Mouse (Mus musculus) liver, embryonic 15.5 days (tissue): ENCODE data around the gene Tmem82. TPM values are rescaled to one million over a fixed set of nuclear protein-coding genes. Genes with fewer than 3 reads are reported as not detected.

Experiments
- ATAC-seq: fragments of 200-750 bp; cut with Nextera tagmentation; 2 replicates; pipeline ENCODE4 v1.8.0; 2017; ENCODE audit warnings: moderate number of reproducible peaks, mild to moderate bottlenecking, moderate library complexity; ENCODE audit not compliant: insufficient read depth
- H3K27ac ChIP-seq: fragments of 300-500 bp; sonication (generic); replicated peaks from 2 replicates; pipeline ENCODE4 v1.5.1; 2015; ENCODE audit warnings: mild to moderate bottlenecking, inconsistent platforms
- H3K27me3 ChIP-seq: fragments of 300-500 bp; sonication (generic); 2 replicates; pipeline ENCODE4 v1.6.1; 2015; ENCODE audit warnings: mild to moderate bottlenecking, inconsistent platforms
- H3K36me3 ChIP-seq: fragments of 300-500 bp; sonication (generic); replicated peaks from 2 replicates; pipeline ENCODE4 v1.6.1; 2015; ENCODE audit warnings: moderate library complexity, mild to moderate bottlenecking, inconsistent platforms
- H3K4me1 ChIP-seq: fragments of 300-500 bp; sonication (generic); replicated peaks from 2 replicates; pipeline ENCODE4 v1.6.1; 2015; ENCODE audit warnings: inconsistent platforms
- H3K4me2 ChIP-seq: fragments of 300-500 bp; sonication (generic); 2 replicates; pipeline ENCODE4 v1.6.1; 2015; ENCODE audit warnings: moderate library complexity, mild to moderate bottlenecking, inconsistent platforms
- H3K4me3 ChIP-seq: fragments of 300-500 bp; sonication (generic); replicated peaks from 2 replicates; pipeline ENCODE4 v1.5.1; 2015; ENCODE audit warnings: mild to moderate bottlenecking, inconsistent platforms
- H3K9ac ChIP-seq: fragments of 300-500 bp; sonication (generic); 2 replicates; pipeline ENCODE4 v1.6.1; 2015; ENCODE audit warnings: moderate library complexity, mild to moderate bottlenecking, inconsistent platforms
- H3K9me3 ChIP-seq: fragments of 300-500 bp; sonication (generic); replicated peaks from 2 replicates; pipeline ENCODE4 v1.6.1; 2016; ENCODE audit warnings: inconsistent platforms
- WGBS: fragments of 180-500 bp; shearing (Covaris S2); methylation state at CpG from one replicate; pipeline ENCODE4 v1.1.7; 2015; ENCODE audit warnings: mixed read lengths; ENCODE audit not compliant: insufficient replicate concordance; 5-methylcytosine and 5-hydroxymethylcytosine counted together
- polyA plus RNA-seq: library from polyadenylated mRNA; unstranded; fragments of >200 nt; fragmentation: Nextera tagmentation; extraction: Ambion mirVana; gene quantifications from 2 replicates; pipeline ENCODE4 v1.2.1, GENCODE M21; 2015

Tmem82 gene
- polyA plus RNA-seq, 1 experiment from 2014 or later = 4.6 TPM

DNA sequence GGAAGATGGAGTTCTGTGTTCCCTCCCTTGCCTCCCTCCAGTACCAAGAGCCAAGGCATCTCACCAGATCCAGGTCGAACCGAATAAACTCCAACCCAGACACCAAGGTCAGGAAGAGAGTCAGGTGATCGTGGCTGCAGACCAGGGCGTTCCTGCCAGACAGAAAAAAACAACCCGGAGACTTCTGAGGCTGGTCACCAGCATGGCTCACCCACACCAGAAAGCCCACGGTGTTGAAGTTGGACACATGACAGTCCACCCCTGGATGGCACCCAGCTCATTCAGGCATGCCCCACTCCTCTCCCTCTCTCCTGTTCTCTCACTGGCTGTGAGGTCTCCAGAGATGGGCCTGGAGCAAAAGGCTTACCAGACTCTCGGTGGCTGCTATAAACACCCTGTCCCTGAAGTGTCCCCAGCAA lies 22.9 kb upstream of the Tmem82 start:
- Histone ChIP-seq H3K4me3 (no peak overlapping the region), H3K4me1 (peaks cover 6% of the 10 kb centered on the region; the same call in 1 of the 2 replicates), H3K36me3 (peaks cover 17% of the 10 kb centered on the region), H3K4me2 (no peak overlapping the region), H3K9ac (no peak overlapping the region), H3K27me3 (no peaks in the 10 kb centered on the region), H3K27ac (no peak overlapping the region), H3K9me3 (no peaks in the 10 kb centered on the region)
- no peak for ATAC-seq
- 81% methylated on average over 7 of the region's 7 CpGs for WGBS

DNA sequence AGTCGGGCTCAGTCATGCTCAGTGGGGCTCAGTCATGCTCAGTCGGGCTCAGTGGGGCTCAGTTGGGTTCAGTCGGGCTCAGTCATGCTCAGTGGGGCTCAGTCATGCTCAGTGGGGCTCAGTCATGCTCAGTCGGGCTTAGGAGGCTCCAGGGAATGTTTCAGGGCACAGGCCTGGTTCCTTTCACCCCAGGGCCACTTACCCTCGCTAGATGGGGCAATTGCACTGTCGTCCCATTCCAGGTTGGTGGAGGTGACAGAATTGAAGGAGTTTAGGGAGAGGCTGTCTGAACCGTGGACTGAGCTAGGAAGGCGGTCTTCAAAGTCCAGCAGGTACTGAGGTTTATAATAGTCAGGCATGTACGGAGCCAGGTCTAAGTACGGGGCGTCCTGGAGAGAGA lies 21.0 kb upstream of the Tmem82 start:
- H3K9me3 ChIP-seq = no peaks in the 10 kb centered on the region
- peaks cover 6% of the 10 kb centered on the region; the same call in 1 of the 2 replicates for H3K4me1 ChIP-seq
- 58% methylated on average over 11 of the region's 11 CpGs for WGBS
- no peak overlapping the region for H3K4me3 ChIP-seq
- H3K27me3 ChIP-seq = no peaks in the 10 kb centered on the region
- no peak overlapping the region for H3K4me2 ChIP-seq
- peaks cover 17% of the 10 kb centered on the region for H3K36me3 ChIP-seq
- H3K9ac ChIP-seq = no peak overlapping the region
- no peak for ATAC-seq
- H3K27ac ChIP-seq = no peak overlapping the region

DNA sequence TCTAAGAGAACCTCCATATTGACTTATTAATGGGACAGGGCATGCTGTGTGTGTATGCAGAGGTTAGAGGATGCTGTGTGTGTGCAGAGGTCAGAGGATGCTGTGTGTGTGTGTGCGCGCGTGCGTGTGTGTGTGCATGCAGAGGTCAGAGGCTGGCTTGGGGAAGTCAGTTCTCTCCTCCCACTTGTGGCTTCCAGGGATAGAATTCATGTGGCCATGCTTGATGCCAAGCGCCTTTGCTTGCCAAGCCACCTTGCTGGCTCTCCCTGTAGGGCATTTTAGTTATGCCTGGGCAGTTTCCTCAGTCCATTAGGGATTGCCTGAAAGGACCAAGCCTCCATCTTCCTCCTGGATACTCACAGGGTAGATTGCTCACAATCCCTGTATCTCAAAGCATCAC lies 18.3 kb upstream of the Tmem82 start:
- Histone ChIP-seq H3K4me2 (no peak overlapping the region), H3K9me3 (no peaks in the 10 kb centered on the region), H3K27ac (no peak overlapping the region), H3K27me3 (no peaks in the 10 kb centered on the region), H3K9ac (no peak overlapping the region), H3K4me1 (no peaks in the 10 kb centered on the region), H3K36me3 (peaks cover 29% of the 10 kb centered on the region), H3K4me3 (no peak overlapping the region)
- WGBS = 92% methylated on average over 5 of the region's 5 CpGs
- no peak for ATAC-seq

DNA sequence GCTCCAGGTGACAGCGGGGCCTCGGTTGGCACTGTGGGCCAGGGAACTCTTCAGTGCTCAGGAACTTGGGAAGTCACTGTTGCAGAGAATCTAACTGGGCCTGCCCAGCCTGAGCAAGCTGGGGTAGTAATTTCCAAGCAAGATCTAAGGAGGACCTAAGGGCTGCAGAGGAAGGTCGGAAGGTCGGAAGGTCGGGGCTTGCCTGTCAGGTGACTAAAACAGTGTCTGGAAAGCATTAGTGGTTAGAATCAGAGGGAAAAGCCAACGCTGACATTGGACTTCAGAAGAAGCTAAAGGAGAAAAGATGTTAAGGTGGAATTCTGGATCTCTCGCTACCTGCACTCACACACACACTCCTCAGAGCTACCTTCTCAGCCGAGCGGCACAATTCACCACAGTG lies 17.6 kb upstream of the Tmem82 start:
- WGBS = 80% methylated on average over 9 of the region's 9 CpGs

DNA sequence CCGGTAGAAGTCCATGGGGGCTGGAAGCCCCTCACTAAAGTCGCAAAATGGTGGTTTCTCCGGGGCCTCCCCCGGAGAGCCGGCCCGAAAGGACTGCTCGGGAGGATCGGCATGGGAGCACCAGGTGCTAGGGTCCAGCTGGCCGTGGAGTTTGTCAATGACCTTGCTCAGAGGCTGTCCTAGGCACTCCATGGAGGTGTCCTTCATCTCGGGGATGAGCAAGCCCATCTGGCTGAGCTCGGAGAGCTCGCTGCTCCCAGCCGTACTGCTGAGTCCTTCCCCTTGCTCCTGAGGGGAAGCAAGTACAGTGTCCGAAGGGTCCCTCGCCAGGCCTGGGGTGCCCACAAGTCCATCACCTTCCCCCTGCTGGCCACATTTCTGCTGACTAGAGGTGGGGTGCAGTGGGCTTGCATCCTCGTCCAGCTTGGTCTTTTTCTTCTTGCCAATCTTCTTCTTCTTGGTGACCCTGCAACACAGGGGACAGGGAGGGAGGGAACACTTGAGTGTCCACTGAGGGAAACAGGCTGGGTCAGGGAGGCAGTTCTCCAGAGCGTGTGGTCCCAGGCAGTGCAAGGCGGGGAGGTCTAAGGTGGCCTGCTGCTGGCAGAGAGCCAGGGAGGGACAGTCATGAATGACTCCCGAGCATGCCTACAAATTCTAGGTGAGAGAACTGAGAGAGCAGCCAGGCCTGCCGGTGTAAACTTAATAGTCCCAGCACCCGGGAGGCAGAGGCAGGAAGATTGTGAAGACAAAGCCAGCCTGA lies 13.9 kb upstream of the Tmem82 start:
- no peak overlapping the region for H3K9ac ChIP-seq
- no peaks in the 10 kb centered on the region for H3K4me1 ChIP-seq
- H3K4me3 ChIP-seq = no peak overlapping the region
- peaks cover 47% of the 10 kb centered on the region for H3K36me3 ChIP-seq
- no peak overlapping the region for H3K27ac ChIP-seq
- H3K9me3 ChIP-seq = no peaks in the 10 kb centered on the region
- no peak overlapping the region for H3K4me2 ChIP-seq
- WGBS = 79% methylated on average over 21 of the region's 21 CpGs
- H3K27me3 ChIP-seq = no peaks in the 10 kb centered on the region
- ATAC-seq = no peak

More for the DNA sequence above, 17.6 kb upstream of the Tmem82 start:
- no peak overlapping the region for H3K4me3 ChIP-seq
- H3K4me1 ChIP-seq = no peaks in the 10 kb centered on the region
- no peak for ATAC-seq
- H3K4me2 ChIP-seq = no peak overlapping the region
- no peak overlapping the region for H3K9ac ChIP-seq
- no peak overlapping the region for H3K27ac ChIP-seq
- no peaks in the 10 kb centered on the region for H3K27me3 ChIP-seq
- H3K9me3 ChIP-seq = no peaks in the 10 kb centered on the region
- H3K36me3 ChIP-seq = peaks cover 29% of the 10 kb centered on the region

DNA sequence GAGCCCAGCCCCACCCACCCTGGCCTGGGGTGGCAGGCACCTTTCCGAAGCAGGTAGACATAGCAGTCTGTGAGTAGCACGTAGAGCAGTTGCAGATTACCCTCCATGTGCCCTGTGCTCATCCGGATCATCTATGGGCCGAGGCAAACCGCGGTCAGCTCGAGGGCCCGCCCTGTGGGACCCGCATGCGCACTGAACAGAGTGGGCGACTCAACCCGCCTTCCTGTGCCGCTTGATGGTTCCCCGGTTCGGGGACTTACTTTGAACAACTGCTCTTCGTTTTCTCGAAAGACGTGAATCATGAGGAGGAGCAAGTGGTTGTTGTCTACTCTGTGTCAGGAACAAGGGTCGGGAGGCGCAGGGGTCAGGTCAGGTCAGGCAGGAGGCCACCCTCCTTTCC lies 12.8 kb upstream of the Tmem82 start:
- WGBS = 90% methylated on average over 20 of the region's 20 CpGs

DNA sequence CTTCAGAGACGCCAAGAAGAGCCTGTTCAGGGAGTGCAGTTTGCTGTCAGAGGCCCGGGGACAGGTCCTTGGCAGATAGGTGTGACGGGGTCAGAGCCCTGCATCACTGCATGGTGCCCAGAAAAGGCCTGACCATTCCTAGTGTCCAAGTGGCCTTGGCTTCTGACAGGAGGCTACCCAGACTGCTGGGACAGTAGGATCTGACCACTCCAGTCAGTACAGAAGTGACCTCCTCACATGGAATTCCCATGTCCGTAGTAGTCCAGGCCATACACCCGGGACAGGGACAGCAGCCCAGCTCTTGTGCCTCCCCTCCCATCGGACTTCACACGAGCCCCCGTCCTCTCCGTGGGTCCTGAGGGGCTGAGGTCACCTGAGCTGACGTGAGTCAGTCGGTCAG lies 11.6 kb upstream of the Tmem82 start:
- Histone ChIP-seq H3K27ac (no peak overlapping the region), H3K36me3 (peaks cover 43% of the 10 kb centered on the region), H3K9ac (no peak overlapping the region), H3K4me3 (no peak overlapping the region), H3K9me3 (no peaks in the 10 kb centered on the region), H3K4me2 (no peak overlapping the region), H3K4me1 (0 out of 2 replicates have a peak, but pooled peaks cover 6% of the 10 kb centered on the region), H3K27me3 (no peaks in the 10 kb centered on the region)
- 83% methylated on average over 11 of the region's 11 CpGs for WGBS
- no peak for ATAC-seq

More for the DNA sequence above, 12.8 kb upstream of the Tmem82 start:
- peaks cover 43% of the 10 kb centered on the region for H3K36me3 ChIP-seq
- H3K4me3 ChIP-seq = no peak overlapping the region
- no peaks in the 10 kb centered on the region for H3K27me3 ChIP-seq
- no peak overlapping the region for H3K9ac ChIP-seq
- no peak overlapping the region for H3K27ac ChIP-seq
- H3K4me1 ChIP-seq = no peaks in the 10 kb centered on the region
- H3K9me3 ChIP-seq = no peaks in the 10 kb centered on the region
- ATAC-seq = peak; percentile 25; the same call in 1 of the 2 replicates
- H3K4me2 ChIP-seq = no peak overlapping the region

DNA sequence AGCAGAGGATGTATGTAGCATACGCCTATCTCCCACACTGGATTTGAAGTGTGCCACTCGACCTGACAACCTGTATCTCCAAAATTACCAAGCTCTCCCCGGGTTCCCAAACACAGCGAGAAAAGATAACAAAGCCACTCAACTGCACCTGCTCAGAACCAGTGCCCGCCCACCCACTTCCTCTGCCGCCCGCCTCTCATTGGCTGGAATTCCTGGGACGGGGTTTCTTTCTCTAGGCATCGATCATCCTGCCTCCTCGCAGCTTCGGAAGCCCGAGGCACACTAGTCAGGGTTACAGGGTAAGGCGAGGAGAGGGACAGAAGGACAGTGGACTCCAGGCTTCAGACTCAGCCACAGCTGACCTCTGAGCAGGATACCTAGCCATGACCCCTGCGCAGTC lies 10.2 kb upstream of the Tmem82 start:
- Histone ChIP-seq H3K9ac (no peak overlapping the region), H3K4me3 (no peak overlapping the region), H3K27me3 (no peaks in the 10 kb centered on the region), H3K4me2 (no peak overlapping the region), H3K27ac (no peak overlapping the region), H3K9me3 (no peaks in the 10 kb centered on the region), H3K36me3 (peaks cover 43% of the 10 kb centered on the region), H3K4me1 (0 out of 2 replicates have a peak, but pooled peaks cover 7% of the 10 kb centered on the region)
- no peak for ATAC-seq
- 73% methylated on average over 14 of the region's 14 CpGs for WGBS

DNA sequence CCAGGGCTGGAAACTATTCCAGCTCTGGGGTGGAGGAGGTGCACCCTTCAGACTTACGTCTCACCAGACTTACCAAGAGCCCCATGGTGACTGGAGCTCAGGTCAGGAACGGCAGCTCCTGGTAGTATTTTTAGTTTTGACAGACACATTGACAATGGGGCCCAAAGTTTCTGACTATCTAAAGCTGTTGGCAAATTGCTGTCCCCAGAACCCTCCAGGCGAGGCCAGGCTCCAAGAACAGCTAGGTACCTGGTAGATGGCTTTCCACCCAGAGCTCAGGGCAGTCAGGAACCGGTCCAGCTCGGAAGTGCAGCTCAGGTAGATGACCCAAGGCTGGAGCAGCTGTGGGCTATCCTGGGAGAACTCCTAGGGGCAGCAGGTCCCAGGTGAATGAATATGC lies 9.1 kb upstream of the Tmem82 start:
- H3K27me3 ChIP-seq = no peaks in the 10 kb centered on the region
- H3K9me3 ChIP-seq = no peaks in the 10 kb centered on the region
- H3K9ac ChIP-seq = no peak overlapping the region
- H3K4me2 ChIP-seq = no peak overlapping the region
- ATAC-seq = no peak
- H3K4me1 ChIP-seq = peaks cover 13% of the 10 kb centered on the region; the same call in 1 of the 2 replicates
- WGBS = 67% methylated on average over 5 of the region's 5 CpGs
- no peak overlapping the region for H3K27ac ChIP-seq
- no peak overlapping the region for H3K4me3 ChIP-seq
- peaks cover 40% of the 10 kb centered on the region for H3K36me3 ChIP-seq

DNA sequence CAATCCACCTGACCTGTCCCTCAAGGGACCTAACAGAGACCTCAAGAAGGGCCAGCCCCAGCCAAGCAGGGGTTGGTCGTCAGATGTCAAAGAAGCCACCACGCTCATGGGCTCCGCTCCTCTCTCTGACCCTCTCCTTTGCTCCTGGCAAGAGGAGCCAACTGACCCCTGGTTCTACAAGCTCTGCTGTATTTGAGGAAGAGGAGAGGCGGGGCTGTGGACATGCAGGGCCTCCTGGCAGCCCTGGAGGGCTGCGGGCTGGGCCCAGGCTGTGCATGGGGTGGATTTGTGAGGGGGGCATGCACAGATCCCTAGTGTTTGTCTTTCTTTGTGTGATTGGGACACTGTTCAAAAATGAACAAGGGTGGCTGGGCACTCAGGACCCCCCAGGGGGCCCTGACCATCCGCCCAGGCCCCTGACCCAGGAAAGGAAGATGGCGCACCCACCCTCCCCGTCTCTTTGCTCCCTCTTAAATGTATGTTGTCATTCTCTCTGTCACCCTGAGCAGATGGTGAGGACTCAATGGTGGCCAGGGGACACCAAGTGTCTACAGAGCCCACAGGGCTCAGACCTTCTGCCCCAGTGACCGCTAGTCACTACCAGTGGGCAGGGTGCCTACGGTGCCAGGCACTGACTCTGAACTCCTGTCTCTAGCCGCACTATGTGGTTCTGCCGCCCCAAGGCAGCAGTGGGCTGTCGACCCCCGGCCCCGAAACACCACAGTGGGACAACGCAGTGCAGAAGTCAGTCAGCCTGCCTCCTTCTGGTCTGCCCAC lies 7.5 kb upstream of the Tmem82 start:
- 76% methylated on average over 16 of the region's 16 CpGs for WGBS
- H3K36me3 ChIP-seq = peaks cover 24% of the 10 kb centered on the region
- no peak overlapping the region for H3K27ac ChIP-seq
- H3K4me3 ChIP-seq = no peak overlapping the region
- H3K4me1 ChIP-seq = peaks cover 13% of the 10 kb centered on the region; the same call in 1 of the 2 replicates
- H3K9me3 ChIP-seq = no peaks in the 10 kb centered on the region
- ATAC-seq = no peak
- H3K9ac ChIP-seq = no peak overlapping the region
- H3K27me3 ChIP-seq = no peaks in the 10 kb centered on the region
- H3K4me2 ChIP-seq = no peak overlapping the region

DNA sequence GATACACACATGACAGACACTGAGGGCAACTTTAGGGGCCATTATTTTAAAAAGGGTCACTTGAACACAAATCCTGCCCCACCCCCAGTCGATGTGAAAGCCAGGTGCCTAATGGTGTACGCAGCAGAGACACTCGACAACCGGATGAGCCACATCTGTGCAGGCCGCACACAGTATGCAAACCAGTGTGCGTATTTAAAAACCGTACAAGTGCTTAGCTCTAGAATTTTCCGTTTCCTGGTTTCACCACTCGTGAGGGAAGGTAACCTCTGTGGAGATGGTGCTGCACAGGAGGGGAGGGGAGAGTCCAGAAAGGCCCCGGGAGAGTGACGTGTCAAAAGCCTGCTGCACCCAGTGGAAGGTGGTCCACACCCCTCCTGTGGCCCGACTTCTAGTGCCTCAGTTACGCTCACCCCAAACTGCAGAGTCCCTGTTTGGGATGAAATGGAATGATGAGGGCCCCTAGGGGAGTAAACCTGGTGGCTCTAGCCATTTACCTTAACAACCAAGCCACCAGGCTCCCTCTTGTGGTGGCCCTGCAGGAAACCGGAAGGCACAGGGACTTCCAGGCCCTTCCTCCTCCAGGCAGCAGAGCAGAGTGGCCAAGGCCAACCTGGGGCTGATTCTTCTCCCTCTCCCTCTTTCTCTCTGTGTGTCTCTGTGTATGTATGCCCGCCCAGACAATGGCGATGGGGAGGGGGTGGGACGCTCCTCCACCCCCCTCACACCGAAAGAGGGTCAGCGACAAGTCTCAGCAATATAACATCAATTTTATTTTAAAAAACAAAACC lies 6.7 kb upstream of the Tmem82 start:
- Histone ChIP-seq H3K4me2 (no peak overlapping the region), H3K27me3 (no peaks in the 10 kb centered on the region), H3K9me3 (no peaks in the 10 kb centered on the region), H3K27ac (no peak overlapping the region), H3K4me1 (peaks cover 13% of the 10 kb centered on the region; the same call in 1 of the 2 replicates), H3K9ac (no peak overlapping the region), H3K4me3 (no peak overlapping the region), H3K36me3 (peaks cover 18% of the 10 kb centered on the region)
- WGBS = 67% methylated on average over 19 of the region's 19 CpGs
- ATAC-seq = no peak
